Mouse (Mus musculus) right cerebral cortex, postnatal 14 days (tissue): ENCODE data around the gene Vldlr.

Source experiments
- DNase-seq: peaks from one replicate; pipeline ENCODE4 v3.0.0; 2022

Gene Vldlr

DNA sequence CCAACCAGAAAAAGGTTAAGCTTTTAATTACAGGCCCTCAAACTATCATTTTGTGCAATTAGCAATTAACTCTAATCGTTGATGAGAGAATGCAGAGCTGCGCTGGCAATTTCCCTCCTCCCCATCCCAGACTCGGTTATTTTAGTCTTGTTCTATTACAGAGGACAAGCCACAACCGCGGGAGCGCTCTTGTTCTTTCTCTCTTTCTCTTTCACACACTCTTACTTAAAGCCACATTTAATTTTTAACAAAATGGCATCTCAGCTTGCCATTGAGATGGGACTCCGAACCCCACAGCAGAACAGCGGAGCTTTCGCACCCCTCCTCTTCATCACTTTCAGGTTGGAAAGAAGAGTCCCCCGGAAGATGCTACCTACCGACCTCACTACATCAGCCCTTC, at the start of gene Vldlr:
Gene Vldlr (plus strand): TSS at position 167 of the 400 bp plus-strand sequence.
- peak; percentile 26 for DNase-seq

DNA sequence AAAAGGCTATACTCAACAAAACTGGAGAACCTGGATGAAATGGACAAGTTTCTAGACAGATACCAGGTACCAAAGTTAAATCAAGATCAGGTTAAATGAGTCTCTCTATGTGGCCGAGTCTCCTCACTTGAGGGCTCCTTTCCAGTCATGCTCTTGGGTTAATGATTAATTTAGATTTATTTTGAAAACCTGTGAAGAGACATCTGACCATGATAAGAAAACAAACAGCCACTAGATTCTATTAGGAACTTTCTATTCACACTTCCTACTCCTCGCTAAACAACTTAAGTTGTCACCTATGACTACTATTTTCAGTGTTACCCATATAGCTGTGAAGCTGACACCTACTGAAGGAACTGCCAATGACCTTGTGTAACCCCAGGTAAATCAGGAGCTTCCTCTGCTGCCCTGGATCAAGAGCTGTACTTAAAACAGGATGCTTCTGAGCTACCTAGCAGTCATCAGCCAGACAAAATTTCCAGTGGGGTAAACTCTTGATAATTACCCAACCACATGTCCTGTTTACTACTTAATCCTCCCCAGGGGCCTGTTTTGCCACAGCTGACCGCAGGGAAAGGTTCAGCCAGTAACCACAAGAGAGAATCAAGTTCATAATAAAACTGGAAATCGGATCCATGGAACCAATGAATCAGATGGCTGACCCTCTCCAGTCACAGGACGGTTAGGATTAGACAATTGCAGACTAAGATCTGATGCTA, 48.5 kb upstream of the Vldlr start:
- DNase-seq, result no peak

DNA sequence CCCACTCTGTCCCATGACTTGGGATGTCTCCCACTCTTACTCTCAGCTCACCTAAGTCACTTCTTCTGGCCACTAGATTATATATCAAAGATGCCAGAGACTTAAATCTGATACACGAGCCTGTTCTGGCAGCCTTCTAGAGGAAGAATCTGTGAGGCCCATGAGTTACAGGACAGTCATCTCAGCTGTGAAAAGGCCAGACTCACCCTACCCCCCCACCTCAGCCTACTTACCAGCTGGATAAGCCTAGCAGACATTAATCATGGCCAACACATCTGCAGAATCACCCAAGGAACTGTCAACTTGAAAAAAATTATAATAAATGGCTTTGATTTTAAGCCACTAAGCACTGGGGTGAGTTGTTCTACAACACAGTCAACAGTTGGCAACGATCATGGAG, 42.4 kb upstream of the Vldlr start:
- no peak for DNase-seq

DNA sequence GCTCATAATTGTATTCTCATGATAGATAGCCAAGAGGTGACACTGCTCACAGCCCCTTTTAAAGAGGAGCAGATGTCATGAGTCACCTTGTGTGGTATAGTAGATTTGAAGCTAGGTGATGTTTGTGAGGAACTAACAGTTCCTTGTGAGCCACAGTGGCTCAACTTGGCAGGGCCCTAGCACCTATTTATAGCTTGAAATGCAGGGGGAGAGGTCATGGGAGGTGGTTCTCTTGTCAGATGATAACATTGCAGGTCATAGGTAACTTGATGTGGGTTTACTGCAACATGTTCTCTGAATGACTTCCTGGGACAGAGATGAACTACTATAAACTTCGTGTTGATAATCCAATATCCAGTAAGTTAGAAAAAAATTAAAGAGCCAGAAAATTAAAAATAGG, 40.7 kb upstream of the Vldlr start:
- no peak for DNase-seq

DNA sequence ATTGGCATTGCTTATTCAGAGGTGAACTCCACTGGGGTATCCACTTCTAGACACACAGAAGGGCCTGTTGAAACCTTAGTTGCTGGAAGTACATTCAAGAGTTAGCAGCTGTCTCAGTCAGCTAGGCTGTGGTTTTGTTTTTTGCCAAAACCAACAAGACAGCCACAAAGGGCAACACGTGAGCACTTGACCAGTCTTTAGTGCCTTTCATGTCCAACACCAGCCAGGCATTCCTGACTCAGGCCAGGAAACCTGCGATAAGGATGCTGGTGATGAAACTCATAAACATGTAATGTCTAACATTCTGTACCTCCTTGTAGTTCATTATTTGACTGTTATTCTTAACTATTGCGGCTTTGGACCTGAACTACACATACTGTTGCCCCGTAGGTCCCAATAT, 39.7 kb upstream of the Vldlr start:
- no peak for DNase-seq

DNA sequence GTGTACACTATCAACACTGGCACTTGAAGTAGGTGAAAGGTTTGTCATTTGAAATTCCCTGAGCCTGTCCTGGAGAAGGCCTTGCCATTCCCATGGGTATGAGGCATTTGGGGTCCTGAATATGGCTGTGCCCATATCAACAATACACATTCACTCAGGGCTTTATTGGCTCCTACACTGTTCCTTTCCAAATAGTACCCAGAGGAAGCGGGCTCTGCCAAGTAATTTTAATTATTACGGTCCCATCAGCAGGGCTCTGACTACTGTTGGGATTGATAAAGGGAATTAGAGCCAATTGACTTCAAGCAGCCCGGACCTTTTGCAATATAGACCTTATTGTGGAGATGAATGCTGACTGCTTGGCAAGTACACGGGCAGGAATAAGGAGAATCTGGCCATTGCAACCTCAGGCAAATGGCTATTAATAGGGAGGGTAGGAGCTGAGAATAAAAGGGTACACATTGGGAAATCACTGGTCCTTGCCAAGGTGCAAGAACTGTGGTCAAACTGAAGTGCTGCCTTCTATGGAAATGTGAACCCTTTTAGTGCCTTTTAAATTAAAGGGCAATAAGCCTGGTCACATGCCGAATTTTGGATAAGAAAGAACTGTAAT, 38.0 kb upstream of the Vldlr start:
- DNase-seq, result no peak

DNA sequence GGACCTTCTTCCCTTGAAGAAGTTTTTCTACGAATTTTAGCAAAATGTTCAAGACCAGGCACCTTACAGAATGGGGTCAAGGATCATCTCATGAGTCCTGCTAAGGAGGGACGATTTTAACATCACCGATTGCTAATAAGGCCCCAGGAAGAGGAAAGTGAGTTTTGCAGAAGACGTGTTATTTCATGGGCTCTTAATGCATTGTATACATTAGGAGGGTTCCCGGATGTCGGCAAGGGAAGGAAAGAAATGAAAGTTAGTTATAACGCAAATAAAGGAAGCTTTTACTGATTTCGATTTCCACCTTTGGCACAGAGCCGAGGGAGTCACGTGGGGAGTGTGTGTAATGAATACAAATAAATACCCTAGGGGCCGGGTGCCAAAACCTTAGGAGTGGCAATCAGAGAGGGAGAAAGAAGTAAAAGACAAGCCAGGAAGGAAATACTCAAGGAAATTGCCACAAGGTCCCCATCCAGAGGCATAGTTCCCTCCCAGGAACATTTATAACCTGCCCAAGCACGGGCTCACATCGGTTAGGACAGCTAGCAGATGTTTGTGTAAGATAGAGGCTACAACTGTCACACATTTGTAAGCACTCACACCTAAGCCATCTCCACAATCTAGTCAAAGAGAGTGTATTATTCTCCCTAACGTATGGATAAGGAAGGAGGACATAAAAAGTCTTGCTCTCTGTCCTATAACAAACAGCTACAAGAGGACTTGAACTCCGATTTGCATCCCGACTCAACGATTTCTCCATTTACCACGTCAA, 35.7 kb upstream of the Vldlr start:
- peak; percentile 40 for DNase-seq

DNA sequence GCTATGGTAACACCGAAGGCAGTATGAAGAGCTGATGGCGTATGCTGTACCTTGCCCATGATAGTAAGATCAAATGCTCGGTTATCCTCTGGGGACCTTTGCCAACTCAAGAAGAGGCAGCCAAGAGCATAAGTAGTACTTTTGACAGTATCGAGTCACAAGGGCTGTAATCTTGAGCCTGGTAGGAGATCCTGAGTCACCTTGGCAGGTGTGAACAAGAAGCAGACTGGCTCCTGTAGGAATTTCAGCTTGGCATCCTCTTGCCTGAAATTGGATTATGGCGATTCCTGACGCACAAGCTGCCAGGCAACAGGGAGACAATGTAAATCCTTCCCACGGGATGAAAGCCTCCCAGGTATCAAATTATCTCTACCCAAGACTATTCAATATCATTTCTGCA, 32.8 kb upstream of the Vldlr start:
- DNase-seq, result no peak

DNA sequence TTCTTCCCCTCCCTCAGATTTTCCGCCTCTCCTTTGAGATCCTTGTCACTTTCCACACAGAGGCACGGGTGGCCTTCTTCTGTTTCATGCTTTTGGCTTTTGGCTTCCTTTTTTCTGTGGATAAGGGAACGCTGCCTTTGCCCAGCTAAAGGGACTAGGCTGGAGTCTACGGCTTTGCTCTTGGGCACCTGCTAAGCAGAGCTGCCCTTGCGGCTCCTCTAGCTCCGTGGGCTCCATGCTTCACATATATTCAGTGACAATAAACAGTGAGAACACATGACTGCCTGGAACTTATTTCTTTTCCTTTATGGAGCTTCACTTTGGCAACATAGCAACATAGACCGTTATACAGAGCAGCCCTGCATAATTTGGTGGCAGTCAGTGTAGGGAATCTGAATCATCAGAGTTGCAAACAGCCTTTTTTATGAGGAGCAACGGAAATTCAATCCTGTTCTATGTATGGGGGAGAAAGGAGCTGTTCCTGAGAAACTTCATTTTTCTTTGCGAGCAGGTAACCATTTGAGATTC, 12.5 kb upstream of the Vldlr start:
- DNase-seq, result no peak

DNA sequence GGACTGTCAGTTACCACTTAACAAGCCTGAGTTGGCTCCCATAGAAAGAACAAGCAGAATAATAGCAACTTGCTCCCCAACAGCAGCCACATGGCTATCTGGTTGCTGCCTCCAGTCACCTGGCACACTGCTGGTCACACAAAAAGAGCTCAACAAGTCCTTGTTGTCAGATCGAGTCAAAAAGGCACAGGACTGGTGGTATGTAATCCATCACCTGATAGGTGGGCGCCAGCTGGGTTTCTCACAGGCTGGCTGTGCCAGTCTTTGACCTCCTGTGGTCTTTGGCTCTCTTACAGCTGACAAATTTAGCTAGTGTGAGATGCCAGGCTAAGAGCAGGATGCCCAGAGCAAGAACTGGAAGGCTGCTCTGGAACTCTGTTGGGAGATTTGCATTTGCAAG, 5.3 kb upstream of the Vldlr start:
- no peak for DNase-seq

DNA sequence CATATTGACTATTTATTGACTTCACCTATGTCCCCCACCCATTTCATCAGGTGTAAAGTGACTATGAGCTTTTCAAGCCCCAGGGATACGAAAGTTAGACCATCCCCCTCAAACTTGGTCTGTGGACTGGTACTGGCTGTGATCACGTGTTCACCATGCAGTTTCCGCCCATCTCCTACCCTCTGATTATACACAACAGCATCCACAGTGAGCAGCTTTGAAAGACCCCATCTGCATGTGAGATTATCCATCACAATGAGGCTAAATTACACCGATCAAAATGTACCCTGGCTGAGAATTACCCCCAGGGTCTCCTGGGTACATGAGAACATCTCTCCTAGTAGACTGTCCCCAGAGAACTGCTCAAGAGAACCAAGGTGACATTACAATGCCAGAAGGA, 688 bp upstream of the Vldlr start:
- no peak for DNase-seq

DNA sequence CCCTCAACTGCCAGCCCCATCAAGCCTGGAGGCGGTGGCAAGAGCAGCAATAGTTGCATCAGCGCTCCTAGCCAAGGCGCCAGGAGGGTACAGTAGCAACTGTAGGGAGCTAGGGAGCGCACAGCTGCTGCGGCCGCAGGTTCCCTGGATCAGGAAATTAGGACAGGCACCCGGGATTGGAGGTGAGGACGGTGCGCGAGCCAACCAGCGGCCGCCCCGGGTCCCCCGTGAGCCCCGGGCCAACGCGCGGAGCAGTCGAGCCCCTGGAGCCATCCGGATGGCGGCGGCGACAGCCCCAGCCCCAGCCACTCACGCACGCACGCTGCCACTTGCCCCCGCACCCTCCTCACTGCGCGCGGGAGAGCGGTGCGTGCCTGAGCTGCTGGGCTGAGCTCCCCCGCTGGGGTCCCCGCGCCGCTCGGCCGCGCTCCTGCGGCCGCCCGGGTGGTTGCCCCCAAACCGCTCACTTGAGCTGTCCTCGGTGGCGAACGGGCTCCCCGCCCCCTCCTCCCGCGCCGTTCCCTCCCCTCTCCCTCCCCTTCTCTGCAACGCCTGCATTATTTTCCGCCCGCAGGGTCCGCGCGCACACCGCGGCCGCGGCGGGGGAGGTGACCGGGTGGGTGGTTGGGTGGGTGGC, 601 bp downstream of the Vldlr start:
- peak; percentile 68 for DNase-seq

DNA sequence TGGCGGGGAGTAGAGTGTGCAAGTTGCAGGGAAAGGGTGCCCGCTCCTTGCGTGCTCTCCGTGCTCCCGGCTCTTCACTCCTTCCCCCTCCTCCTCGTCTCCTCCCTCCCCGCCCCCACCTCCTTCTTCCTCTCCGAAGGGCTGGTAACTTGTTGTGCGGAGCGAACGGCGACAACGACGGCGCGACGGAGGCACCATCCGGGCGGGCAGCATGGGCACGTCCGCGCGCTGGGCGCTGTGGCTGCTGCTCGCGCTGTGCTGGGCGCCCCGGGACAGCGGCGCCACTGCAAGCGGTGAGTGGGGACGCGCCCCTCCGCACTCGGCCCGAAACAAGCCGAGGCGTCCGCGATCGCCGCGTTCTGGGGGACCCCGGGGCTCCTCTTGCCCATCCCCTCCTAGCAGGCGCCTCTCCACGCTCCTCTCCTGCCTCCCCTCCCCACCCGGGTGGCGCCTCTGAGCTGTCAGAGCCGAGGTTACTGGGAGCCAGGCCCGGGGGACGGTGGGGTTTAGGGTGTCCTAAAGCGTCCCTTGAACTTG, 1.2 kb downstream of the Vldlr start:
- DNase-seq, result peak; percentile 70

DNA sequence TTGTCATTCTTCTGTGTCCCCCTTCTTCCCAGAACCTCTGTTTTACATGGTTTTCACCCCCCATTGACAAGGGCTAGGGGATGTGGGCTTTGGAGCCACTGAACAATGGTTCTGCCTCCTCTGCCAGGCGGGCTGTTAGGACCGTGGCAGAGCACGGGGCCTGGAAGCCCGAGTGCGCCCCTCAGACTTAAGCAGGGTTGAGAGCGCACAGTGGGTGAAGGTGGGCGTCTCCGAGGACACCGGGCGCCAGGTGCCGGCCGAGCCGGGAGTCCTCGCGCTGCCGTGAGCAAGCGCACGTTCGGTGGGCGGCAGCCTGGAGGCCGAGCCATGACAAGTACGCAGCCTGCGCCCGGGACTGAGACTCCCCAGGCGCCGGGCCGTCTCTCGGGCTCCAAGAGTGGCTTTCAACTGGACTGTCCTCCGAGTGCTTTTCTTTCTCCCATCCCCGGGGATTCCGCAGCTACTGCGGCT, 1.7 kb downstream of the Vldlr start:
- peak; percentile 61 for DNase-seq

DNA sequence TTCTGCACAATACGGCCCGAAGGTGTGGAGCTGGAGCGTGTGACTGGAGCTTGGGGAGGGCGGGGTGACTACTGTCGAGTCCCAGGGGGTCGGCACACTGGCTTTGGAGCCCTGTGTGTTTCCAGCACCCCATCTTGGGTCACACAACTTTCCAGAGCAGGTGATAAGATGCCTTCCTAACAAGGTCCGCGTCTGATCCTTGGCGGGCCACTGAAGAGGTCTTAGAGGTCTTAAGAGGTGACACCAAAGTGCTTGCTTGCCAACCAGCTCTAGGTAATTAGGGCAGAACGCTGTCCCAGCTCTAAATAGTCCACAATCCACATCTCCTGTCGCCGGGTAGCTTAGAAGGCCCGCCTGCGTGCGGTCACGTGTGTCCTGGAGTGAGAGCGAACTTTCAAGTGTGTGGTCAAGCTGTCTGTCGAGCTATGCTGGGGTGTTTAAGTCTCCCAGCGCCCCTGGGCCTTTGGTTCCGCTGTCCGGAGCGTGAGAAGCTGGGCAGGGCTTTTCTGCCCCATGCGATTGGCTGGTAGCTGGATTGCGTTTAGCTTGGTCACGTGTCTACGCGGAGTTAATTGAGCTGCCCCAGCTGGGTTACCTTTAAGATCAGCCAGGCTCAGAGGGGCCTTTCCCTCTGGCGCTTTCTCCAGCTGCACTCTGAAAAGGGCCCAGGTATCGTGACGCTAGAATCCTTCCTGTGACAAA, 2.4 kb downstream of the Vldlr start:
- peak; percentile 42 for DNase-seq

DNA sequence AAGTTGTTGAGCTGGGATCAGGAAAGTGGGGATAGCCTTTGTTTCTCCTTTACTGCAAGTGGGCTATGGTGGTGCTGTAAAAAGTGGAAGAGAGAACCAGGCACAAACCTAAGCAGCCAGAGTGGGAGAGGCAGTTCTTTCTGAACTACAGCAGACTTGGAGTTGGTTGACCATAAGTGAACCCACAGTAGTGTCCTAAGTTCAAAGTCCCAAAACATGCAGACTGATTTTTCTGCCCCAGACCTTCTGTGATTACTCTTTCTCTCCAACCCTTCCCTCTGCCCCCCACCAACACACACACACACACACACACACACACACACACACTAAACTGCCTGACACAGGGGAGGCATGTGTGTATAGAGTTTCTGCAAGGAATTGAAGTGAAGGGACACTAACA, 3.3 kb downstream of the Vldlr start:
- no peak for DNase-seq

DNA sequence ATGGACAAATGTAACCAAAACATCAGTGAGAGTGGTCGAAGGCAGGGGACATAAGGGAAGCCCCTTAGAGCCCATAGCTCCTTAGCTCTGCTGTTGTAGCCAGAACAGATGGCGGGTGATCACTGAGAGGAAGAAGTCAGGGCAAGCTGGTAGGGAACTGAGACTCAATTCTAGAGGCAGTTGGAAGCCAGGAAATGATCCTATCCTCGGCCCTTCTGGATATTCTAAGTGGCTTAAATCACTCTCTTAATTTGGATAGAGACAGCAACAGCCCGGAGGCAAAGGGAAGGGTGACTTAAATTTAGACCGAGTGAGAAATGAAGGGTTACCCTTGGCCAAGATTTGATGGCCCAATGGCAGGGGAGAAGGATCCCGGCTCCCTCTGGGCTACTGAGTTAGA, 6.8 kb downstream of the Vldlr start:
- no peak for DNase-seq

DNA sequence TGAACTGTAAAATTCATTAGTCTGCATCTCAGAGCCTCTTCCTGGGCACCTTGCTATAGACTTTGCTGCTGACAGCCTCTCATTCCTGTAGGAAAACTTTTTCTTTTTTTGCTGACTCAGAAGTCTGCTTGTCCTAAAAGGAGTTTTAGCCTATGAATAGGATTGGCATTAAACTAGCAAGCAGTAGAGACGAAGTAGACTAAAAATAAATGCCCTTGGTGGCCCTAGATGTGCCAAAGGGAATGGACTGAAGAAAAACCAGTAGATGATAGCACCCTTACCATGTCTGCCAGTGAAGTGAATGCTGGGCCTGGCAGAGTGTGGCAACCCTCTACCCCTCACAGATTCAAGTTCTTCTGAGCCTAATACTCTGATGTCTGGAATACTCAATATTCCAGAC, 8.1 kb downstream of the Vldlr start:
- no peak for DNase-seq

DNA sequence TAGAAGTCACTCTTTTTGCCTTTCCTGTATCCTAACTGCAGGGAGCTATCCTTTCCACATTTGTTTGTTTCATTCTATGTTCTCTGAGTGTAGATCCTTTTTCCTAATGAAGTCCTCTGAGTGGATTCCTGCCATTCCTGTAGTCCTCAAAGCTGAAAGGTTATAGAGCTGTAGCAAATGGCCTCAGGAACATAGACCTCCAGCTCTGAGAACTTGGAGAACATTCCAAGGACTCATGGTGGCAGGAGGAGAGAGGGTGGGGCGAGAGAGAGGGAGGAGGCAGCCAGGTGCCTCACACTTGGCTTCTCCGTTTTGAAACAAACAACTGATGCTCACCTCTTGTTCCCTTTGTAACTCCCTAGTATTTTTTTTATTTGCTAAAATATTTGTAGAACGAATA, 10.3 kb downstream of the Vldlr start:
- no peak for DNase-seq

DNA sequence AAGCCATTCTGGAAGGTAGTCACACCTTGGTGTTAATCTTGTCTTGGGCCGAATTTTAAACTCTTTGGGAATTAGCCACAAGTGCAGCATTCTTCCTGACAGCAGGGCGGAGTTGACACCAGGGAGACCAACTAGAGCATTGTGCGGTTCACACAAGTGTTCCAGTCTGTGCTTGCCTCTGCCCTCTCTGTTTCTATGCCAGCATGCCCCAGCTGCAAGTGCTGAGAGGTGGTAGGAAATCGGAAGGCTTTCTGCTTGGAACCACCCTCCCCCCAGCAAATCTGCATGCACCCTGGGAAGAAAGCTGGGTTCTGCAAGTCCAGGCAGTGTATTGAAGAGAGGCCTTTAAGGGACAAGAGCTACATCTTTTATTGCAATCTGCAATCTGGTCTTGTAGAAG, 10.8 kb downstream of the Vldlr start:
- no peak for DNase-seq

DNA sequence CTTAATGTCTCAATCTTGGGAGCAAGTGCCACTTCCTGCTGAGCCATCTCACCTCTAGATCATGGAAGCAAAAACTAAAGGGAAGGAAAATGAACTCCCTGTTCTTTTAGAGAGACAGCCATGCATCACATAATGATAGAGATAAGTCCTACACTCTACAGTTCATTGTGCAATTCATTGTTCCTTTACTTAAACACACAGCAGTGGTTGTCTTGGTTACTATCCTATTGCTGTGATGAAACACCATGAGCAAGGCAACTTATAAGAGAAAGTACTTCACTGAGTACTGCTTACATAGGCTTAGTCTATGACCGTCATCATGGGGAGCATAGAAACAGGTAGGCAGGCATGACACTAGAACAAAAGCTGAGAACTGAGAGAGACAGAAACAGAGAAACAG, 12.0 kb downstream of the Vldlr start:
- no peak for DNase-seq

DNA sequence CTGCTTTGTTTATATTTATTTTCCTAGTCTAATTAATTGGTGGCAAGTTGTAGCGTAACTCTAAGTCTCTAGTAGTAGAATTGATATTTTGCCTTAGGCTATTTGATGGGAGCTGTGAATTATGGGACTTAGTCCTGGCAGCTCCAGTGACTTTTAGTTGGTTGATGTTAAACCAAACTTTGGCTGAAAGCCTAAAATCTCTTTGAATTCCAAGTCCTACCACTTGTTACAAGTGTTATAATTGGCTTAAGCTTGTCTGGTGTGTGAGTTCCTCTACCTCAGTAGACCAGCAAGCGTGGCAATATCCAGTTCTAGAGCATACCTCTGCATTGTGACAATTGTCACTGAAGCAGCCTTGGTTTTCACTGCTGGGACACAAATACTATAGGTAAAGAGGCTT, 17.1 kb downstream of the Vldlr start:
- no peak for DNase-seq
